Mouse (Mus musculus): Measurements from ENCODE around the gene Bnc2. TPM values are rescaled to one million over a fixed set of nuclear protein-coding genes. Genes with fewer than 3 reads are reported as not detected.

Bnc2 gene
- polyA plus RNA-seq, 1 experiment = 4.5 TPM

DNA sequence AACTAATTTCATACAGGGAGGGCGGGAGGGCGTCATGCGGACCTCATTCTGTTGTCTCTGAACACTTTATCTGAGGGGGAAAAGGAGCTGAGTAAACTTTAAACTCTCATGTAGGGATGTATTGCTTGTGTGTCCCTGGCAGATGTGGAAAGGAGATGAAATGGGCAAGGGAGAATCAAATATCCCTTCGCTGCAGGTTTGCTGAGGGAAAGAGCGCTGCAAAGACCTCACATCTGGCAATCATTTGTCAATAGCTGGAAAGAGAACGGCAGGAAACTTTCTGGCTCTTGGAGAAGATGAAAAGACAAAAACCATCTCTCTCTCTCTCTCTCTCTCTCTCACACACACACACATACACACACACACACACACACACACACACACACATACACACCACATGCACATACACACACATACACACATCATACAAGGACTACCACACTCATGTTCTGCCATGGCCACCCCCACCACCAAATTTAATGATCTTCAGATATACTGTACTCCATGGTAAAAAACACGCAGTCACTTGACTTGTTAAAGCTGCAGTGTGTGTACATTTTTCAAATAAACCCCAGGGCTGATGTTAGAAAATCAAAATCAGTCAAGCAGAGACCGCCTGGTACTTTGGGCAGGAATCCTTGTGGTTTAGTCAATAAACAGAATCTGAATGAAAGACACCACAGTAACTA is 172.3 kb downstream of the Bnc2 start:
- no peaks in the 10 kb centered on the region for H3K27me3 ChIP-seq (ENCODE audit: control insufficient read depth, insufficient read depth, insufficient read length)
- no peak overlapping the region for H3ac ChIP-seq (ENCODE audit: control insufficient read depth, insufficient read length, low read depth)
- no peaks in the 10 kb centered on the region for H3K79me3 ChIP-seq (ENCODE audit: low read depth)
- H3K4me3 ChIP-seq (ENCODE audit: insufficient read depth, poor library complexity, severe bottlenecking) = no peak overlapping the region
- no peak for TF ChIP-seq MYOG (IDR thresholded peaks at IDR 0.05; ENCODE audit: control insufficient read depth, extremely low read depth, insufficient read length)
- no peak for TF ChIP-seq CTCF (IDR thresholded peaks at IDR 0.05; ENCODE audit: control insufficient read depth, insufficient read depth, insufficient read length)
- TF ChIP-seq MYOD1 (IDR thresholded peaks at IDR 0.05; ENCODE audit: control insufficient read depth, insufficient read length, low read depth) = no peak
- no peak for TF ChIP-seq MAX (IDR thresholded peaks at IDR 0.05)
- no peak for TF ChIP-seq FOSL1 (IDR thresholded peaks at IDR 0.05; ENCODE audit: insufficient read depth, low read length, poor library complexity, severe bottlenecking)
- TF ChIP-seq CEBPB (IDR thresholded peaks at IDR 0.05; ENCODE audit: low read depth) = no peak
- TF ChIP-seq USF1 (IDR thresholded peaks at IDR 0.05; ENCODE audit: low read depth) = no peak
- no peaks in the 10 kb centered on the region for H3K36me3 ChIP-seq (ENCODE audit: control insufficient read depth, insufficient read depth)
- no peaks in the 10 kb centered on the region for H3K79me2 ChIP-seq (ENCODE audit: control insufficient read depth, insufficient read depth)

DNA sequence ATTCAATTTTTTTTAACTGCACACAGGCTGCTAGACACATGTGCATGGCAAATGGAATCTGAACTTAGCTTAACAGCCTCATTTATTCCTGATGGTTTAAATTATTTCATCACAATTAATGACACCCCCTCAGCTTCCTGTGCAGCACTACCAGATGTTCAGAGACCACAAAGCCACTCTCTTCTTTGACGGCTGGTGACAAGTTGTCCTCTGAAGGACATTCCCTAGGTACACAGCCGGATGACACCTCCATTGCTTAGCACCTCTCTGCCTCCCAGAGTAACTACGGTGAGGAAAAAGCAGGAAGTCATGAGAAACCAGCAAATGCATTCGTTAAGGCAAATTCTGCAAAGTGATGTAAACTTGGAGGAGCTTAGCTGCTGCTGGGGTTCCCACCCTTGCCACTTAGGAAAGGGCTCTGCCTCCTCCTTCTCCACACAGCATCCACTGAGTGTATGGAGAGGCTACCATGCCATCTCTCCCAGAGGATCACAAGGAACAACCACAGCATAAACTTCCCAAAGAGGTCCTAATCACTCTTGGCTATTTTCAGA is 174.2 kb downstream of the Bnc2 start:
- H3K27me3 ChIP-seq (ENCODE audit: control insufficient read depth, insufficient read depth, insufficient read length) = no peaks in the 10 kb centered on the region
- TF ChIP-seq MYOG (IDR thresholded peaks at IDR 0.05; ENCODE audit: control insufficient read depth, extremely low read depth, insufficient read length) (no peak), MYOD1 (IDR thresholded peaks at IDR 0.05; ENCODE audit: control insufficient read depth, insufficient read length, low read depth) (no peak), FOSL1 (IDR thresholded peaks at IDR 0.05; ENCODE audit: insufficient read depth, low read length, poor library complexity, severe bottlenecking) (no peak), CEBPB (IDR thresholded peaks at IDR 0.05; ENCODE audit: low read depth) (no peak), CTCF (IDR thresholded peaks at IDR 0.05; ENCODE audit: control insufficient read depth, insufficient read depth, insufficient read length) (no peak), MAX (IDR thresholded peaks at IDR 0.05) (no peak)
- H3K79me3 ChIP-seq (ENCODE audit: low read depth) = no peaks in the 10 kb centered on the region
- peak overlapping the region; percentile 39 for H3ac ChIP-seq (ENCODE audit: control insufficient read depth, insufficient read length, low read depth)
- no peak overlapping the region for H3K4me3 ChIP-seq (ENCODE audit: insufficient read depth, poor library complexity, severe bottlenecking)
- no peaks in the 10 kb centered on the region for H3K79me2 ChIP-seq (ENCODE audit: control insufficient read depth, insufficient read depth)
- no peaks in the 10 kb centered on the region for H3K36me3 ChIP-seq (ENCODE audit: control insufficient read depth, insufficient read depth)

DNA sequence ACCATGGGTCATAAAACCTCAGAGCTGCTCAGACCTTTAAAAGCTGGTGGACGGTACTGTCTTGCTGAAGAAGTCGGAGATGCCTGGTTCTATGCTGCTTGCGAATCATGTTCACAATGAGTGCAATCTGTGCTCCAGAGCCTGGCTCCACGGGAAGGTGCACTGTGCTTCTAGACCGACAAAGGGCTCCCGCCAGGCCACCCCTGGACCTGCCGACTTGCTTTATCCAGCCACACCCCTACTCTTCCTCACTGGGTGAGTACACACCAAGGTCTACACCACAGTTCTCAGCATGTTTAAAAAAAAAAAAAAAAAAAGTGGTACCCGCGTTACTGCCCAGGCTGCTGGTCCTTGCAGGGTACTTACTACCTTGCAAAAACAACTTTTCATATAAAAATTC is 174.8 kb downstream of the Bnc2 start:
- Histone ChIP-seq H3K79me3 (ENCODE audit: low read depth) (no peaks in the 10 kb centered on the region), H3K4me3 (ENCODE audit: insufficient read depth, poor library complexity, severe bottlenecking) (no peak overlapping the region), H3K36me3 (ENCODE audit: control insufficient read depth, insufficient read depth) (no peaks in the 10 kb centered on the region), H3ac (ENCODE audit: control insufficient read depth, insufficient read length, low read depth) (no peak overlapping the region), H3K79me2 (ENCODE audit: control insufficient read depth, insufficient read depth) (no peaks in the 10 kb centered on the region), H3K27me3 (ENCODE audit: control insufficient read depth, insufficient read depth, insufficient read length) (no peaks in the 10 kb centered on the region)
- TF ChIP-seq MYOD1 (IDR thresholded peaks at IDR 0.05; ENCODE audit: control insufficient read depth, insufficient read length, low read depth) = no peak
- no peak for TF ChIP-seq USF1 (IDR thresholded peaks at IDR 0.05; ENCODE audit: low read depth)
- TF ChIP-seq CEBPB (IDR thresholded peaks at IDR 0.05; ENCODE audit: low read depth) = no peak
- no peak for TF ChIP-seq FOSL1 (IDR thresholded peaks at IDR 0.05; ENCODE audit: insufficient read depth, low read length, poor library complexity, severe bottlenecking)
- TF ChIP-seq MAX (IDR thresholded peaks at IDR 0.05) = no peak
- no peak for TF ChIP-seq MYOG (IDR thresholded peaks at IDR 0.05; ENCODE audit: control insufficient read depth, extremely low read depth, insufficient read length)
- no peak for TF ChIP-seq CTCF (IDR thresholded peaks at IDR 0.05; ENCODE audit: control insufficient read depth, insufficient read depth, insufficient read length)

DNA sequence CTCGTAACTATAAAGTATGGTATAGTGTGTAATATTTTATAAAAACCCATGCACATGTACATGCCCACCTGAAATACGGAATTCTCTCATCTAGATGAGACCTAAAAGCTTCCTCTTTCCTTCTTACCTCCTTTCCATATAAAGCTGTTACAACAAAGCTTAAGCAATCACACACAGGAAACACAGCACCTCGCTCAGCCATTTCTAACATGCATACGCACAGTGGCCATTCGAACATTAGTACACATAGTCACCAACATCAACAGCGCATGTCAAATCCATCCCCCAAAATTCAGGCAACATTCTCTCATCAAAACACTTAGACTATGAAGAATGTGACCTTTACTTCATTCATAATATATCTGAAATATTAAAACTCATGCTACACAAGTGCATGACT is 176.6 kb downstream of the Bnc2 start:
- Histone ChIP-seq H3K4me3 (ENCODE audit: insufficient read depth, poor library complexity, severe bottlenecking) (no peak overlapping the region), H3K79me3 (ENCODE audit: low read depth) (no peaks in the 10 kb centered on the region), H3K79me2 (ENCODE audit: control insufficient read depth, insufficient read depth) (no peaks in the 10 kb centered on the region), H3K27me3 (ENCODE audit: control insufficient read depth, insufficient read depth, insufficient read length) (no peaks in the 10 kb centered on the region), H3K36me3 (ENCODE audit: control insufficient read depth, insufficient read depth) (no peaks in the 10 kb centered on the region), H3ac (ENCODE audit: control insufficient read depth, insufficient read length, low read depth) (no peak overlapping the region)
- TF ChIP-seq MAX (IDR thresholded peaks at IDR 0.05) (no peak), MYOD1 (IDR thresholded peaks at IDR 0.05; ENCODE audit: control insufficient read depth, insufficient read length, low read depth) (no peak), FOSL1 (IDR thresholded peaks at IDR 0.05; ENCODE audit: insufficient read depth, low read length, poor library complexity, severe bottlenecking) (no peak), CTCF (IDR thresholded peaks at IDR 0.05; ENCODE audit: control insufficient read depth, insufficient read depth, insufficient read length) (no peak)

DNA sequence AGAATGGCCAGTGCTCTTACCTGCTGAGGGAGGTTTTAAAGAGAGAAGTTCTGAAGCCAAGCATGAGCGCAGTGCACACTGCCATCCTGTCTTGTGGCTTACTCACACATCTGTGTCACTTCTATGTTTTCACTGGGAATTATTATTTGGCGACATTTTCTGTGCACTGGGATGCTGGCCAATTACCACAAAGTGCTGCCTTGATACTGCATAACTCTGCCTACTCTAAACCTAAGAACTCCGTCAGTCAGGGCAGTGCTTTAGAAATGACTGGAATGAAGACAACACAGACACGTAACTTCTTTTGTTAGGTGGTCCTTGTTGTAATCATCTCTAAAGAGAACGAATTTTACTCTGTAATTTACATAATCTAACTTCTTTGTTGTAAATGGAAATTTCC is 186.8 kb downstream of the Bnc2 start:
- TF ChIP-seq MYOG (IDR thresholded peaks at IDR 0.05; ENCODE audit: control insufficient read depth, extremely low read depth, insufficient read length) = no peak
- TF ChIP-seq CTCF (IDR thresholded peaks at IDR 0.05; ENCODE audit: control insufficient read depth, insufficient read depth, insufficient read length) = no peak
- TF ChIP-seq MAX (IDR thresholded peaks at IDR 0.05) = no peak
- no peak for TF ChIP-seq FOSL1 (IDR thresholded peaks at IDR 0.05; ENCODE audit: insufficient read depth, low read length, poor library complexity, severe bottlenecking)
- TF ChIP-seq CEBPB (IDR thresholded peaks at IDR 0.05; ENCODE audit: low read depth) = no peak
- no peak for TF ChIP-seq USF1 (IDR thresholded peaks at IDR 0.05; ENCODE audit: low read depth)
- TF ChIP-seq MYOD1 (IDR thresholded peaks at IDR 0.05; ENCODE audit: control insufficient read depth, insufficient read length, low read depth) = no peak
- no peaks in the 10 kb centered on the region for H3K36me3 ChIP-seq (ENCODE audit: control insufficient read depth, insufficient read depth)

More for the DNA sequence above, 186.8 kb downstream of the Bnc2 start:
- no peaks in the 10 kb centered on the region for H3K79me3 ChIP-seq (ENCODE audit: low read depth)
- H3ac ChIP-seq (ENCODE audit: control insufficient read depth, insufficient read length, low read depth) = no peak overlapping the region
- no peaks in the 10 kb centered on the region for H3K79me2 ChIP-seq (ENCODE audit: control insufficient read depth, insufficient read depth)
- H3K27me3 ChIP-seq (ENCODE audit: control insufficient read depth, insufficient read depth, insufficient read length) = no peaks in the 10 kb centered on the region
- H3K4me3 ChIP-seq (ENCODE audit: insufficient read depth, poor library complexity, severe bottlenecking) = no peak overlapping the region
